ENCODE assay signal across 8 mouse cellular contexts in genomic region chr13:51752346-51753167, GRCm38 (mm10). TPM values are rescaled to one million over a fixed set of nuclear protein-coding genes. Genes with fewer than 3 reads are reported as not detected.
A peak's percentile ranks its signal among the peaks of the same experiment; 100 is the strongest.
DNase-seq lines count a peak whose midpoint lies in the region; ATAC-seq and TF ChIP-seq lines count a peak whose summit lies in the region.

No protein-coding gene starts in this region.

- ATAC-seq in CD4-positive, CD25-positive, alpha-beta regulatory T cell, adult 4 months = no peak
- ATAC-seq in liver, embryonic 13.5 days (ENCODE audit: low read depth) = no peak
- ATAC-seq in liver, postnatal 0 days = no peak
- no peak for ATAC-seq in activated CD4-positive, CD25-positive, alpha-beta regulatory T cell, adult 4 months

- no peaks in the 10 kb centered on the region for H3K36me3 ChIP-seq in liver, embryonic 13.5 days
- no peaks in the 10 kb centered on the region for H3K36me3 ChIP-seq in liver, postnatal 0 days (replicated peaks; ENCODE audit: insufficient read depth, low read length)
- H3K36me3 ChIP-seq in hindbrain, embryonic 10.5 days = no peaks in the 10 kb centered on the region

- no peak overlapping the region for H3K4me2 ChIP-seq in liver, embryonic 13.5 days
- no peak overlapping the region for H3K4me2 ChIP-seq in liver, postnatal 0 days (ENCODE audit: low read depth, low read length)

- no peak for TF ChIP-seq POLR2A in olfactory bulb, adult 2 months (IDR thresholded peaks at IDR 0.05; ENCODE audit: insufficient read depth, low read depth, low read length)

- no peaks in the 10 kb centered on the region for H3K9me3 ChIP-seq in liver, embryonic 13.5 days (replicated peaks)
- H3K9me3 ChIP-seq in liver, postnatal 0 days (ENCODE audit: low read length) = no peaks in the 10 kb centered on the region
- H3K9me3 ChIP-seq in hindbrain, embryonic 10.5 days = no peaks in the 10 kb centered on the region

- H3K4me1 ChIP-seq in liver, embryonic 13.5 days (replicated peaks) = peaks cover 97% of the 10 kb centered on the region
- H3K4me1 ChIP-seq in liver, postnatal 0 days (ENCODE audit: insufficient read depth) = peaks cover 50% of the 10 kb centered on the region
- H3K4me1 ChIP-seq in hindbrain, embryonic 10.5 days (replicated peaks) = peaks cover 75% of the 10 kb centered on the region
- H3K4me1 ChIP-seq in olfactory bulb, adult 2 months (ENCODE audit: control insufficient read depth, insufficient read depth, low read length) = peaks cover 78% of the 10 kb centered on the region

- TF ChIP-seq EP300 in liver, postnatal 0 days (IDR thresholded peaks at IDR 0.05; ENCODE audit: low read depth) = no peak

- DNase-seq in CD4-positive, CD25-positive, alpha-beta regulatory T cell, adult 2 months (ENCODE audit: low read depth, low spot score) = peak; percentile 33
- no peak for DNase-seq in liver, embryonic 13.5 days
- no peak for DNase-seq in liver, postnatal 0 days
- no peak for DNase-seq in hindbrain, embryonic 10.5 days (ENCODE audit: low spot score)
- no peak for DNase-seq in gastrocnemius, postnatal 25 days

- 71% methylated on average over 15 of the region's 15 CpGs for WGBS in liver, embryonic 13.5 days (ENCODE audit: insufficient replicate concordance)
- 77% methylated on average over 15 of the region's 15 CpGs for WGBS in liver, postnatal 0 days (ENCODE audit: insufficient replicate concordance)
- WGBS in hindbrain, embryonic 10.5 days = 48% methylated on average over 15 of the region's 15 CpGs
- WGBS in olfactory bulb, adult 2 months = 31% methylated on average over 15 of the region's 15 CpGs

- H3K9ac ChIP-seq in liver, embryonic 13.5 days = no peak overlapping the region
- H3K9ac ChIP-seq in liver, postnatal 0 days (replicated peaks) = no peak overlapping the region

- TF ChIP-seq CTCF in liver, postnatal 0 days (IDR thresholded peaks at IDR 0.05; ENCODE audit: low read depth) = no peak
- no peak for TF ChIP-seq CTCF in olfactory bulb, adult 2 months (IDR thresholded peaks at IDR 0.05; ENCODE audit: insufficient read depth, low read depth, low read length)

- no peak overlapping the region for H3K4me3 ChIP-seq in liver, embryonic 13.5 days (replicated peaks)
- no peak overlapping the region for H3K4me3 ChIP-seq in liver, postnatal 0 days (ENCODE audit: low read depth, low read length)
- no peak overlapping the region for H3K4me3 ChIP-seq in hindbrain, embryonic 10.5 days
- no peak overlapping the region for H3K4me3 ChIP-seq in olfactory bulb, adult 2 months (ENCODE audit: insufficient read depth, low read depth, low read length)

- no peaks in the 10 kb centered on the region for H3K27me3 ChIP-seq in liver, embryonic 13.5 days
- no peaks in the 10 kb centered on the region for H3K27me3 ChIP-seq in liver, postnatal 0 days (ENCODE audit: insufficient read depth, low read length)
- no peaks in the 10 kb centered on the region for H3K27me3 ChIP-seq in hindbrain, embryonic 10.5 days (ENCODE audit: insufficient read depth, poor library complexity, severe bottlenecking)

- peak overlapping the region; percentile 43 for H3K27ac ChIP-seq in liver, embryonic 13.5 days
- H3K27ac ChIP-seq in liver, postnatal 0 days (ENCODE audit: low read depth) = no peak overlapping the region
- peak overlapping the region; percentile 78 for H3K27ac ChIP-seq in hindbrain, embryonic 10.5 days
- peak overlapping the region; percentile 70 for H3K27ac ChIP-seq in olfactory bulb, adult 2 months (ENCODE audit: insufficient read depth, low read depth, low read length)

RNA-seq across cellular contexts. Expression of gene Sema4d, which starts 41.0 kb away (rescaled TPM):
- polyA plus RNA-seq in CD4-positive, CD25-positive, alpha-beta regulatory T cell, adult 4 months (2017; shearing (Covaris generic)) = 100 to 1,000 TPM; 122 to 152 TPM
- polyA plus RNA-seq in liver, embryonic 13.5 days (2015; fragmentation: Nextera tagmentation; extraction: Ambion mirVana) = 6.0 and 7.6 TPM in 2 replicates
- polyA plus RNA-seq in liver, postnatal 0 days (2015; fragmentation: Nextera tagmentation; extraction: Ambion mirVana) = 2.9 and 3.9 TPM in 2 replicates
- 5.9 and 7.5 TPM in 2 replicates for polyA plus RNA-seq in hindbrain, embryonic 10.5 days (2016; fragmentation: Nextera tagmentation; extraction: Ambion mirVana)
- 104 TPM in 1 of 2 replicates, not detected in the other for polyA plus RNA-seq in olfactory bulb, adult 2 months (2012; ENCODE audit: insufficient read depth, insufficient read length, low replicate concordance, missing spikeins)
- polyA plus RNA-seq in activated CD4-positive, CD25-positive, alpha-beta regulatory T cell, adult 4 months (2017; shearing (Covaris generic)) = 100 to 1,000 TPM; 127 to 150 TPM
- total RNA-seq in gastrocnemius, postnatal 25 days (2021) = 100 to 1,000 TPM; 132 to 144 TPM
